In the genomic region with DNA sequence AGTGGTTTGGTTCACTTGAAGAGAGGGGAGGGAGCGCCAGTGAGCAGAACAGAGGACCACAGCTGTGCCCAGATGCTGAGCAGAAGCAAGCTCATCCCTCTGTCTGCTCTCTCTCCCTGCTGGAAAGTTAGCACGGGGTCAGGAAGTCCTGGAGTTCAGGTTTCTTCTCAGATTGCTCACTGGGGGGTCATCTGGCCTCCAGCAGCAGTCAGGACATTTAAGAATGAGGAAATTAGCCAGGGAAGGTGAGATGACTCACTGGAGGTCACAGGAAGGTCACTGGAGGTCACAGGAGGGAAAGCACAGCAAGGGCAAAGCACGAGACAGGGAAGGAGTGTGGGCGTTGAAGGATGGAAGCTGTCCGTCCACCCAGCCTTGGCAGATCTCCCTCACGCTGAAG, we compare ENCODE assay signal across 21 mouse cellular contexts. TPM values are rescaled to one million over a fixed set of nuclear protein-coding genes. Genes with fewer than 3 reads are reported as not detected.
DNase-seq lines count a peak whose midpoint lies in the region.
"Had no signal": no experiment of that assay in that cellular context is flagged by ENCODE, and none has a peak within 500 bp of the region (broad histone marks: within the 10 kb centered on the region; RNA-seq: fewer than 3 reads in every experiment).

No protein-coding gene starts in this region.

- intact Hi-C loops in heart, postnatal 10 days (cut with DNase I), result no loop called here
- intact Hi-C loops in heart, postnatal 14 days (cut with DNase I), result no loop called here

- peak; percentile 24 to 30 for DNase-seq in heart, postnatal 10 days
- no peak for DNase-seq in heart, postnatal 14 days
- peak; percentile 16 for DNase-seq in lung, postnatal 10 days
- no peak for DNase-seq in lung, postnatal 4 days
- peak; percentile 45 for DNase-seq in embryo, embryonic 10.5 days (ENCODE audit: low spot score)
- peak; percentile 51 for DNase-seq in yolk sac, embryonic 10.5 days (ENCODE audit: low spot score)
- no peak for DNase-seq in right cerebral cortex, postnatal 36 days (ENCODE audit: low spot score in 2 of 2)
- DNase-seq in retina, embryonic 14.5 days (ENCODE audit: low spot score), result no peak
- DNase-seq: adrenal gland, postnatal 14 days; B cell, adult 2 months; cerebellum, adult 18-20 months; gastrocnemius, postnatal 25 days; lung, embryonic 14.5 days; spleen, adult 18-20 months; thymus, adult 2 months had no signal

RNA-seq across cellular contexts. Expression of a gene that starts 41.5 kb away (rescaled TPM):
- total RNA-seq in heart, postnatal 10 days (2021), result 100 to 1,000 TPM; 187 to 216 TPM
- 100 to 1,000 TPM; 175 to 185 TPM for total RNA-seq in heart, postnatal 14 days (2021)

RNA-seq across cellular contexts. Expression of a gene that starts 54.1 kb away (rescaled TPM):
- total RNA-seq in heart, postnatal 10 days (2021), result 1 to 10 TPM; 6.9 to 7.5 TPM
- 1 to 10 TPM; 6.4 to 7.6 TPM for total RNA-seq in heart, postnatal 14 days (2021)
- total RNA-seq: adrenal gland, postnatal 14 days; hematopoietic stem cell, adult 5-6 weeks; layer of hippocampus, adult 18-20 months; left cerebral cortex, postnatal 36 days; liver, adult 2 months; megakaryocyte progenitor cell, adult 5-6 weeks; MEL had no signal

Comparison
In these comparisons a context has a peak if more than half of its experiments do, and no peak if none do; other contexts are left out.
1. DNase-seq: peak in heart, postnatal 10 days (2 of 2), lung, postnatal 10 days (single experiment), embryo, embryonic 10.5 days (single experiment) and yolk sac, embryonic 10.5 days (single experiment); none in heart, postnatal 14 days (0 of 2), lung, postnatal 4 days (0 of 2), right cerebral cortex, postnatal 36 days (0 of 2) and retina, embryonic 14.5 days (single experiment).